Mouse (Mus musculus): ENCODE measurements around the gene Zmym4.

The Zmym4 gene

DNA sequence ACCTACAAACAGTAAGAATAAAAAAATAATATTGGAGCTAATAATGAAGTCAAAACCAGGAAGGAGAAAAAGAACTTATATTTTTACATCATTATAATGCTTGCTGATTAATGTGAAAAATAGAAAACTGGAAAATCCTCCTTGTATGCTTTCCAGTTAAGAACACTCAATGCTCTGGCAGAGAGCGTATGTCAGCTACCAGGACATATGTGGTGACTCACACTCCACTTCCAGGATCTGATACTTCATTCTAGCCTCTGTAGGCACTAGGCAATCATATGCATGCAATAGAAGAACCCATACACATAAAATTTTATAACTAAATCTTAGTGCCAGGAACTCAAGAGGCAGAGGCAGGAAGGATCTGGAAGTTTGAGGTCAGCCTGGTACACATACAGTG lies 40.2 kb downstream of the Zmym4 start:
- DNase-seq = no peak

DNA sequence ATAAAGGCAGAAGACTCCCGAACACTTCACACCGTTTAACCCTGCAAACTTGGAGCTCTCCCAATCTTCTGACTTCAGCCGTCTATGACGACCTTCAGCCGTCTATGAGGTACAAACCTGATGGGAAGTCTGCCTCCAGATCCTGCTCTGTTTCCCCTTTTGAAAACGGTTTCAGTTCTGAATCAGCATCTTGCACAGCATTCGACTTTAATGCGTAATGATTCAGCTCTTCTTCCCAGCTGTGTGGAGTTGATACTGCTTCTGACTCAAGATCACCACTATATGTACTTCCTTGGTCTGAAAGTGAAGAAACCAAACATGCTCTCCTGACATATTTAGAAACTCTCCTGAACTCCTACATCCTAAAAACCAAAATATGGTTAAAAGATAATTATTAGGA lies 78.1 kb downstream of the Zmym4 start:
- no peak for DNase-seq

GRCm38 (mm10) chr4:126885953-126886352 lies 82.0 kb downstream of the Zmym4 start:
- no peak for DNase-seq

GRCm38 (mm10) chr4:126883602-126884001 lies 84.3 kb downstream of the Zmym4 start:
- DNase-seq = no peak

GRCm38 (mm10) chr4:126879560-126880275 lies 88.2 kb downstream of the Zmym4 start:
- no peak for DNase-seq

- DNase-seq = no peak
Measured at GRCm38 (mm10) chr4:126872717-126873116, 95.2 kb downstream of the Zmym4 start.

- DNase-seq = no peak
Measured at GRCm38 (mm10) chr4:126868699-126869098, 99.2 kb downstream of the Zmym4 start.

- DNase-seq = no peak
Measured at GRCm38 (mm10) chr4:126861514-126862266, 106.2 kb downstream of the Zmym4 start.

- DNase-seq = no peak
Measured at GRCm38 (mm10) chr4:126860268-126860986, 107.5 kb downstream of the Zmym4 start.

DNA sequence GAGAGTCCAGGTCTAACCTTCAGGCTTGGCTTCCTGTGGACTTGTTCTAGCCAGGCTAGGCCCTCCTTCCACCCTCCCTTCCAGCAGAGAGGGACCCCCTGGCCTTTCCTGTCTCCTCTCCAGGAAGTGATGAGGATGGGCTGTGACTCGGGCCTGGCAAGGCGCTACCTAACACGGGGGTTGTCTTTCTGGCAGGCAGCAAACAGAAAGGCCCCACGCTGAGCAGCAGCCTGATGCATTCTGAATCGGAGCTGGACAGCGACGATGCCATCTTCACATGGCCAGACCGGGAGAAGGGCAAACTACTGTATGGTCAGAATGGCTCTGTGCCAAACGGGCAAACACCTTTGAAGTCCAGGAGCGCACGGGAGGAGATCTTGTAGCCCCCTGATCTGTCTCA lies 115.0 kb downstream of the Zmym4 start:
- no peak for DNase-seq

- no peak for DNase-seq
Measured at GRCm38 (mm10) chr4:126850778-126851080, 117.2 kb downstream of the Zmym4 start.

DNA sequence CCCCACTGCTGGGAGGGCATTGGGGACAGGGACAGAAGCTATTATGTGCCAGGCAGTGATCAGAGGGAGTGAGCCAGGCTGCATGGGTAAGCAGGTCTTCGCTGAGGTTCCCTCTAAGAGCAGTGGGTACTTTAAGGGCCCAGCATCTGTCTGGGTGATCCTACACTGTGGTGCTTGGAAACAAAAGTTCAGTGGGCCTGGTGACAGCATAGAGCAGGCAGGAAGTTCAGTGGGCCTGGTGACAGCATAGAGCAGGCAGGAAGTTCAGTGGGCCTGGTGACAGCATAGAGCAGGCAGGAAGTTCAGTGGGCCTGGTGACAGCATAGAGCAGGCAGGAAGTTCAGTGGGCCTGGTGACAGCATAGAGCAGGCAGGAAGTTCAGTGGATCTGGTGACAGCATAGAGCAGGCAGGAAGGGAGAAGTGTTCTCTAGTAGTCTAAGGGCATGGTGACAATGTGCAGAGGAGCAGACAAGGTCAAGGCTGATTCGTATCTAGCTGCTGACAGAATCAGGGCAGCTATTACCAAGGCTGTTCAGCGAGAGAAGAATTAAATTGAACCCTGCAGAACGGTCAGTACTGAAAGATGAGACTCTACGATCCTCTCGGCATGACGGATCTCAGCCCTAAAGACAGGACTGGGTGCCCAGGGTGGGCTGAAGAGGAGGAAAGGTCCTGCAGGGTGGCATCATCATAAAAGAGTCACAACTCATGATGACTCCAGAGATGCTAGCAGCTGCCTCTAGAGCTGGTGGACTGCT lies 117.7 kb downstream of the Zmym4 start:
- no peak for DNase-seq

DNA sequence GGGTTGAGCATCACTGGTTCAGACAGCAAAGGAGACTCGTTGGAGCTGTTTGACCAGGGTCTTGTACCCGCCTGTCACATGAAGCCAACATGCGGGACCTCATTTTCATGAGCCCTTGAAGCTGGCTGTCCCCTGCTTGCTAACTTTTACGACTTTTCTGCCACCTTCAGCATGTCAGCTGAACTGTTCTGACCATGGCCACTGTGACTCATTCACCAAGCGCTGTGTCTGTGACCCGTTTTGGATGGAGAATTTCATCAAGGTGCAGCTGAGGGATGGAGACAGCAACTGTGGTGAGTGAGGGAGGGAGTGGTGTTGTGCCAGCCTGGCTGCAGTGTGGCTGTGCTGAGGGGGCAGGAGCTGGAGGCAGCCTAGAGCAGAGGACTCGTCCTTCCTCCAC lies 121.0 kb downstream of the Zmym4 start:
- DNase-seq = no peak

DNA sequence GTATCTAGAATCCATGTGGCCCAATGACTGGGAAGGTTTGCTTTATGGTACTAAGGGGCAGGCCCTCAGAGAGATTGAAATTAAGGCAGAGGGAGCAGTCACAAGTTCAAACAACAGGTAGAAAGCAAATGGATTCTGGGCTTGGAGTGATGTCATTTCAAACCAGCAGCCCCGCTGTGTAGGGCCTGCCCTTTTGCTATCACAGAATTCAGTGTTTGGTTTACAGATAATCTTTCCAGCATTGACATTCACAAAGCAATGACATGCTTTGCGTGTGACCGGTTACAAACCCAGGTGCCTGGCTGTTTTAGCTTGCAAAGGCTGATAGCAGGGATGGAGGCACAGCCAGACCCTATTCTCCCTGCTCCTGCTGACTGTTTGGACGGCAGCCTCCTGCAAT lies 122.3 kb downstream of the Zmym4 start:
- DNase-seq = no peak

GRCm38 (mm10) chr4:126842911-126843310 lies 125.0 kb downstream of the Zmym4 start:
- no peak for DNase-seq

DNA sequence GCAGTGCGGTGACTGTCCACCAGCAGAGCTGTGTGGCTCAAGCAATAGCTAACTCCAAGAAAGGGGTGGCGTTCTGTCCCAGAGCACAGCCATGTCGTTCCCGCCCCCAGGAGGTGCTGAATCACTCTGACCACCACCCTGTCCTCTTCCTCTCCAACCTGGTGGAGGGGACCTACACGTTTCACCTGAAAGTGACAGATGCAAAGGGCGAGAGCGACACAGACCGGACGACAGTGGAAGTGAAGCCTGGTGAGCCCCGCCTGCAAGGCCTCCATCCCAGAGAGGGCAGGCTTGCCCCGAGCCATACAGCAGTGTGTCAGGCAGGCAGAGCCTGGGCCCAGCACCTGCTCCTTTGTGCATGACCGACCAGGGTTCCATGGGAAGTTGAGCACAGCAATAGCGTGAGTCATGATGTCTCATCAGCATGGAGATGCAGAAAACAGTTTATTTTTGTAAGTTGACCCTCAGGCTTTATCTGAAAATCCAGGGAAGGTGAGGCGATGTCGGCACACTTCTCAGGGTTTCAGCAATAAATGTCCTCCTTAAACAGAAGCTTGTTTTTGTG lies 126.9 kb downstream of the Zmym4 start:
- DNase-seq = no peak

DNA sequence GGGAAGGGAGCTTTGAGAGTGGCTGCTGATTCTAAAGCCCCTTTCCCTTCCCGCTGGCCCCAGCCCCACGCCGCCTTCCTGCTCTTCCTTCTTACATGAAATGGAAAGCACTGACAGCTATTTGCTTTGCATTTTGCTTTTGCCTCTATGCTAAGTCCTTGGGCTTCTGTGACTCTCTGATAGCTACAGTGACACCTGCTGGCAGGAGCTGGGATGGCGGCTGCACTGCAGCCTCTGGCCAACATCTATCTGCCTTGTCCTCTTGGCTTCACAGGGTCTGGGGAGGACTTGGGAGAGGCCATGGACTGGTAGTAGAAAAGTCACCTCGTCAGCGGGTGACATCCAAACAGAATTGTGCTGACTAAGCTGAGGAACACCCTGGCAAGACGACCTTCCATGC lies 128.1 kb downstream of the Zmym4 start:
- peak; percentile 65 for DNase-seq

GRCm38 (mm10) chr4:126838799-126839198 lies 129.1 kb downstream of the Zmym4 start:
- no peak for DNase-seq

DNA sequence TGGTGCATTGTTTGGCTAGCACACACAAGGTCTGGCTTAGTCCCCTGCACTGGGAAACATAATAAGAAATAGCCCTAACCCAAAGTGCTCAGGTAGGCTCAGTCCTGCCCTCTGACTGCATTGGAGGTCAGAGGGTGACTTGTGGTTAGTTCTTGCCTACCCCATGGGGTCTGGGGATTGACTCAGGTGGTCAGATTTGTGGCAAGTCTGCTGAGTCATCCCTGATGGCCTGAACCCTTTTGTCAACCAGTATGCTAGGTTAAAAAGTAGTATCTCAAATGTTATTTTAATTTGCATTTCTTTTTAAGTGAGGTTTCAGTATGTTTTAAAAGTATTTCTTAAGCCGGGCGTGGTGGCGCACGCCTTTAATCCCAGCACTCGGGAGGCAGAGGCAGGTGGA lies 136.8 kb downstream of the Zmym4 start:
- DNase-seq = no peak

DNA sequence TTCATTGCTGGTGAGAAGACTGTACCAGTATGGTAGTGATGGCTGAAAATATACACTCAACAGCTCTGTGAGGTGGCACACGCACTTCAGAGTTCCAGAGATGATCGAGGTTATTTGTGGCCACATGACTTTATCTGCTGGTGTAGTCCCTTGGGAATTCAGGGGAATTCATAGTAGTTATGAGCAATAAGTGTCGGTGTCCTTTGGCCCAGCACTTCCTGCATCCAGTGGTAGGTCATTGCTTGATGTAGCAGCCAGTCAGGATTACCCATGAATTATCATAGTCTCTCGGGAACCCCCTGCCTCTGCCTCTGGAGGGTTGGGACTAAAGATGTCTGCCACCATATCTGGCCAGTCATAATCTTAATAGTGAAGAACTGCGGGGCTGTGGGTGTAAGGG lies 144.0 kb downstream of the Zmym4 start:
- no peak for DNase-seq

DNA sequence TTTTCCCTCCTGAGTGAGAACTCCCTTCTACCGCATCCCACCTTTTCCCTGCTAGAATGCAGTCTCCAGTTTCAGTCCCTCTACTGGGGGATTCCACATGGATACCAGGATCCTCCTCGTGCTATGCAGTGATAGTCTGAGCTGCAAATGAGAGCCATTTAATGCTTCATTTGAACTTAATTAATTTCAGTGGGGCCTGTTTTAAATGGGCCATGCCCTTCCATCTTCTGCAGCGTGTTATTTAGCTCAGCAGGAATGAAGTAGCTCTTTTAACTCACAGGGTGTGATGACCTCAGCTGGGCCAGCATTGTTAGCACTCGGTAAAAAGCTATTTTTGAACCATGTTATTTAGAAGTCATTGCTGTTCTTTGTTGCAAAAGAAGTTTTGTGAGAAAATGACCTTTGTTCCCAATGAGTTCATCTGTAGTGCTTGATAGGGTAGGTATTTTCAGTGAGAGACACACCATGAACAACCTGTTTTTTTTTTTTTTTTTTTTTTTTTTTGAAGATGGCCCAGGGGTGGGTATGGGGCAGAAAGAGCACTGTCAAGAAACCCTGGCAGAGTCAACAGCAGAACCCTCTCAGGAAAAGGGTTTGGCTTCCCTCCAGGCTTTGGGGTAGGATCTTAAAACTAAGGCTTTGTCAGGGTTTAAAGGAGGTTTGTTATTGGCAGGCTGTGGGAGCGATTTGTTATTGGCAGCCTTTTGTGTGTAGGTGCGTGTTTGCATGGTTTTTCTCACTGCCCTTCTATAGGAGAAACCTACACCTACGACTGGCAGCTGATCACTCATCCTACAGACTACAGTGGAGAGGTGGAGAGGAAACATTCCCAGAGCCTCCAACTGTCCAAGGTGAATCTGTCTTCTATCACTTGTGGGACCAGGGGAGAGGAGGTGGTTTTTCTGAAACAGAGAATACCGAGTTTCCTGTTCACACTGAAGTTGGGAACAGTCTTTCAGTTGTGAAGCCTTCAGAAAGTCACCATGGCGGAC lies 144.7 kb downstream of the Zmym4 start:
- no peak for DNase-seq

DNA sequence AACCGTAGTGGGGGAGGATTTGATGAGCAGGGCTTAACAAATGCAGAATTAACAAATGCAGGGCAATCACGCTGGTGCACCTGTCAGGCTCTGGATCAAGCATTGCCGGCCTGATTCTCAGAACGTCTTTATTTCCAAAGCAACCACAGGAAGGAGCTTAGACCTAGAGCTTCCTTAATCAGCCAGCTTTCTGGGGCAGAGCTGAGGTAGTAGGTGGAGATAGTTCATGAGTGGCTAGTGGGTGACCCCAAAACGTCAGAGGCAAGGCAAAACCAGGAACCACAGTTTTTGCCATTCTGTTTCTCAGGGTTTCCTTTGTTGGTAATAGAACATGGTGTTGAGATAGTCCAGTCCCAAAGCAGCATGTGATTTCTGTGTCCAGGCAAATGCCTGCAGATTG lies 153.1 kb downstream of the Zmym4 start:
- DNase-seq = no peak

Data from kidney, adult 11 months (tissue).